Mouse (Mus musculus) kidney, adult 8-10 months (tissue): ENCODE results near the gene Foxi1.

Experiments used
- DNase-seq, 2 experiments: peaks; one replicate each; pipeline ENCODE4 v3.0.0; 2022

Foxi1 gene

GRCm38 (mm10) chr11:34155235-34155634, 52.7 kb downstream of the Foxi1 start:
- peak; percentile 28 to 39 for DNase-seq
